Mouse (Mus musculus): ENCODE measurements around the gene Igdcc3. TPM values are rescaled to one million over a fixed set of nuclear protein-coding genes. Genes with fewer than 3 reads are reported as not detected.
A peak's percentile ranks its signal among the peaks of the same experiment; 100 is the strongest.

Gene Igdcc3
- total RNA-seq, 2 experiments from 2014 or later: 0.15 to 0.18 TPM

DNA sequence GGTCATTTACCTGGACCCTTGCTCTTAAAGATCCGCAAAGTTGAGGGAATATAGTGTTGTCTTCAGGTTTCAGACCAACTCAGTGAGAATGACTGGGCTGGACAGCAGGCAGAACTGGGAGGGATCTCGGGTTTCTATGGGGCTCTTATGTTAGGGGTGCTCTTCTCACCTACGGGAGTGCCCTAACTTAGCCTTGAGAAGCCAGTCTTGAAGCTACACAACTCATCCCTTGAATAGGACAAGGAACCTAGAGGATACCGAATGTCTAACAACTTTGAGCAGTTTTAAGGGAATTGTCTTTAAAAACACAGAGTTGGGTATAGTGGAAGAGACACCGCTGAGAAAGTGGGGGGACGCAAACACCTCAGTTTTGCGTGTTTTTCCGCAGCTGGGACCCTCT is 498 bp upstream of the Igdcc3 start:
- DNase-seq: no peak

DNA sequence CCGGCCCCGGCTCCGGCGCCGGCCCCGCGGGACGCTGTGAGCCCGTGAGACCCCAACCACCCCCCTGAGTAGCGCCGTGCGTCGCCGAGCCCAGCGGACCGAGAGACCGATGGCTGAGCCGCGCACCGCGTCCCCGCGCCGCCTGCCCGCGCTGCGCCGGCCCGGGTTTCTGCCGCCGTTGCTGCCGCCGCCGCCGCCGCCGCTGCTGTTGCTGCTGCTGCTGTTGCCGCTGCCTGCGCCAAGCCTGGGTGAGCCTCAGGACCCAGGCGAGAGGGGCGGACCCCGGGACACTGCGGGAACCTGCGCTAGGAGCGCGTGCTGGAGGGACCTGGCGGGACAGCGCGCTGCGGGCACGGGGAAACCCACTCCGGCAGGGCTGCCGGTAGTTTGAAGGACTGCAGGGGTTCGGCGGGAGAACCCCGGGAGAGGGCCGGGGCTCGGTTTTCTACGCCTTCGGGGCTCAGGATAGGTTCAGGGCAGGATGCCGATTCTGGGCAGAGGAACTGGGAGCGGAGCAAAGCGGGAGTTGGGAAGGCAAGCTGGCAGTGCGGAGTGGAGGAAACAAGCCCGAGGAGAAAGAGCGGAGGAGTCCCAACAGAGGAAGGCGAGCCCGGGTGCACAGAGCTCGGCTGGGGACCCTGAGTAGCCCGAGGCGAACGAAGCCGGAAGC is 452 bp downstream of the Igdcc3 start:
- peak; percentile 26 to 56 for DNase-seq

DNA sequence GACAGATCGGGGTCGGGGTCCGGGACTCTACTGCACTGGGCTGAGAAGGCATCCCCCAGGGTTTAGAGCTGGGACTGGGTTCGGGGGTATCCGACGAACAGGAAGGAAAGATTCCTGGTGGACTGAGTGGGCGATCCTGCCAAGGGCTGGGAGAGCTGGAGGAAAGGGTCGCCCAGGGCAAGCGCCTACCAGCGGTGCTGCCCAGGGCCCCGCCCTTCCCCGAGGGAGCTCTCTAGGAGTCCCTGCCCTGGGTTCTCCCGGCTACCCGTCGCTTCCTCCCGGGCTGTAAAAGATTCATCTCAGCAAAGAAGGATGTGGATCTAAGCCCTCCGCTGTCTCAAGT is 958 bp downstream of the Igdcc3 start:
- peak; percentile 9 to 45 for DNase-seq

DNA sequence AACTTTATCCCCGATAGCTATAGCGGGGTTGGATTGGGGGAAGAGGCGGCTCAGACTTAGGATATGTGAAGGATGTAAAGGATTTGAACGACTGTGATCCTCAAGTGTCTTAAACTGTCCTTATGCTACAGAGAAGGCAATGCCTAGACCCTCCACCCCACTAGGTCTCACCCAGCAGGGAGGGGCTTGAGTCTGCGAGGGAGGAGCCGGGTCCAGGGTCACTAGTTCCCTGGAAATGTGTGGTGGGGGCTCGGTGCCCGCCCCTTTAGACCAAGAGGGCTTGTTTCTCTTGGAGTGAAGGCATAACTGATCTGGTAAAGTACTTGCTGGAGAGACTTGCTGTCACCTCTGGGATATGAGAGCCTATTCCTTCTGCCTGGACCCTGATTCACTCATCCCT is 1.4 kb downstream of the Igdcc3 start:
- peak in 1 of 2 experiments; percentile 7 for DNase-seq

DNA sequence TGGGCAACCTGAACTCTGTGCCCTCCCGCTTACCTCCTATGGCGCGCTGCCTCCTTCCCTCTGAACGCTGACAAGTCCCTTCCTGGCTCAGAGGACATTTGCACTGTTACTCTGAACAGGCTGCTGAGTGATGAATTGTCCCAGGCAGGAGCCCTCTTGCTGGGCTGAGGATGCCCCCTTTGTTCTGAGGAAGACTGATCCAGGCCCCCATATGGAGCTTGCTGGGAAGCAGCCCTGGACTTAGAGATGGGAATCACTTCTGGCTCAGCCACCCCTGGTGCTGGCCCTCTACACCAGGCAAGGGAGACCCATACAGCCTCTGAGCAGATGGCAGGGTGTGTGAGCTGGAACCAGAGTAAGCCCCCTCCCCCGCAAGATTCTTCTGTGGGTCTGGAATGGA is 5.0 kb downstream of the Igdcc3 start:
- DNase-seq: no peak

DNA sequence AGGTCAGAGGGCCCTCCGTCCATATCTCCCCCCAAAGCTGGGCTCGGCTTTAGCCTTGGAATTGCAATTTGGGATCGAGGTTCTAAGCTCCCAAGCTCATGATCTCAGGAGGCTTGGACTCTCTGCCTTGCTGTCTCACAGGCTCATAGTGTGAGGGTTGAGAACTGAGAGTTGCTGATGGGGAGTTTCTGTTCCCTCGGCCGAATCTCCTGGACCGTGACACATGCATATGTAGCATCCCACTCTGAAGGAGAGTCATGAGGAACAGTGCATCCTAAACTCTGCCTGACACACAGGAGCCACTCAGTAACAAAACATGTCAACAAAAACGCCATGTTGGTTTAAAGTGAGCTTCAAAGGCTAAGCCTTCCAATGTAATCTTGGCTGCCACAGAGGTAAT is 7.5 kb downstream of the Igdcc3 start:
- no peak for DNase-seq

DNA sequence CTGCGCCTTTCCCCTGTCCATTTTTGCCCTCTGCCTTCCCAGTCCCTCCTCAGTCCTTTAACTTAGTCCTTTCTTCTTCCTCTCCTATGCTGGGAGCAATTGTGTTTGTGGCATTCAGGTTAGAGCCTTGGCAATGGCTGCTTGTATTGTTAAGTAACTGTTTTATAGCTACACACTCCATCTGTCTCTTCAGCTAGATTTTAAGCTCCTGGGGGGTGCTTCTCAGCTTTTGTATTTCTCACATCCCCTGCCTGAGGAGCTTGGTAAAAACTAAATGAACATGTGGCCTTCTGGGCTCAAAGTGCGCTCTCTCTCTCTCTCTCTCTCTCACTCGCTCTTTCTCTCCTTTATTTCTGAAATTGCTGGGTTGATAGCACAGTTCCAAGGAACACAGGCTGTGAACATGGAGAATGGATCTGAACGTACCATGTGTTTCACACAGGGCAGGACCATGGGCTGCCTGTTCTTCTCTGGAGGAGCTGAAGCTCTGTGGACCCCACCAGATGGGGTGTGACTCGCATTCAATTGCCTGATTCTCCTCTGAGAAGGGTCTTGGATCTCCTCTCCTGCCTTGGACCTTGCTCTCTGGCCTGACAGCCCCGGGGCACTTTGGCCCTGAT is 11.8 kb downstream of the Igdcc3 start:
- no peak for DNase-seq

DNA sequence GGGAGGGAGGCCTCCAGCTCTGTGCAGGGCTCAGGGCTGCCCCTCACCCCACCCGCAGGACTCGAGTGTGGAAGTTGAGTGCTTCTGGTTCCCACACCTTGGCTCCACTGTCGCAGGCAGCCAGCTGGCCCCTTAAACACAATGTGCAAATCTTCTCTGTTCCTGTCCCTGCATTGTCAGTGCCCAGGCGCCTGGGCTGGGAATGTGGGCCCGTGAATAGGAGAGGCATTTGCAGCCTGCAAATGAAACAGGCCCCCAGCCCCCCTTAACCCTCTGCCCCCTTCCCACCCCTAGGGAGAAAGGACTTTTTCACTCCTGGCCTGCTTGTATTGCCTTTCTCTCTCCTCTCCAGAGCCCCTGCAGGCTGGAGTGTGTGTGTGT is 12.3 kb downstream of the Igdcc3 start:
- DNase-seq: no peak

DNA sequence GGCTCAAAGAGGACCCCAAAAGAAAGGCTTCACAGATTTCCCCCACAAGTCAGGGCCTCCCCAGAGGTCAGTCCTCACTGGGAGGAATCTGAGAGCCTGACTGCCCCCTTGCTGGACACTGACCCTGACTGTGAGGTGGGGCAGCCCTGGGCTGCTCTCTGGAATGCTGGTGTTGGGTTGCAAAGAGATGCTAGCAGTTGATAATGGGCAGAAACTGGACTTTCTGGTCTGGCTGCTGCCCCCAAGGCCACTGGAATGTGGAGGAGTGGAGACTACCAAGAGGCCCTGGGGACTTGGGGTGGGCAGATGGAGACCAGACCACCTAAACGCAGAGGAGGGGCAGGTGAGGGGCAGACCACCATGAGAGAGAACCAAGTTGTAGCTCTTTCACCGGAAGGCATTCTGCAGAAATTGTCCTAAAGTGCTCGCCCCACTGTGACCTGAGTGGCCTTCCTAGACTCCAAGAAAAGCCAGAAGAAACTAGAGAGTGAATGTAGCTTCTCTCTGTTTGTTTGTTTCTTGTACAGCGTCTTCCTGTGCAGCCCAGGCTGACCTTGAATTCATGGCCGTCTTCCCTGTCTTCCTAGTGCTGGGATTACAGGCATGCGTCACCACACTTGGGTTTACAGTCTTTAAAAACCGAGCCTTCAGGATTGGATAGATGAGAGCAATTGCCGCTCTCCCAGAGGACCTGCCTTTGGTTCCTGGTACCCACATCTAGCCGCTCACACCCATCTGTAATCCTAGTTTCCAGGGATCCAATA is 13.9 kb downstream of the Igdcc3 start:
- no peak for DNase-seq

DNA sequence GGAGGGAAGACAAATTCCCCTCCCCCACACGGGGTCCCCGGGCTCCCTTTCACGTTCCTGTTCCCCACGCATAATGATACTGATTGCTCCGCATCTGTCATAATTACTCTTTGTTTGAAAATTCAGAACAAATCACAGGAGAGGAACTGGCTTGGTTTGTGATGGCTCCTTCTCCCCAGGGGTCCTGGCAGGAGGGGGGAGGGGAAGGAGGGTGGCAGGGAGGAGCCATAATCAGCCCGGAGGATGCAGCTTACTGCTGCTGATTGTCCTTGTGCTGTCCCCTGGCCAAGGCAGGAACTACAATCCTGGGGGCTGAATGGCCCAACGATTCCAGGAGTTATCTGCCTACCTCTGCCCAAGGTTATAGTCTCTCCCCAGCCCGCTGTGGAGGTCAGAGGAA is 15.6 kb downstream of the Igdcc3 start:
- DNase-seq: no peak

DNA sequence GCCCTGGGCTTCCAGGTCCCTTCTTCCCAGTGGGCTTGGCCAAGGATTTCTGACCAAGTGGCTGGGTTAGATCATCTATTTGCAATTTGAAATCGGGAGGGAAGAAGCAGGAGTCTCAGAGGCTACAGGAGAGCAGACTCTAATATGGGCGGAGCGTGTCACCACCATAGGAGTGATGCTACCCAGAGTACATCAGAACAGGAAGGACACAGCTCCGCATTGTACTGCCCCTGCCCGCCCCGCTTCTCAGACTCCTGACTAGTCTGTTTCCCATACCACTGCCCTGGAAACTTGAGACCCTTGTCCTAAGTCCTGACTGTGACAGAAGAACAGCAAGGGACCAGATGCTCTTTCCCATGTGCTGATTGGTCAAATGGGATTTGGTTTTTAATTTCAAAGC is 16.6 kb downstream of the Igdcc3 start:
- no peak for DNase-seq

DNA sequence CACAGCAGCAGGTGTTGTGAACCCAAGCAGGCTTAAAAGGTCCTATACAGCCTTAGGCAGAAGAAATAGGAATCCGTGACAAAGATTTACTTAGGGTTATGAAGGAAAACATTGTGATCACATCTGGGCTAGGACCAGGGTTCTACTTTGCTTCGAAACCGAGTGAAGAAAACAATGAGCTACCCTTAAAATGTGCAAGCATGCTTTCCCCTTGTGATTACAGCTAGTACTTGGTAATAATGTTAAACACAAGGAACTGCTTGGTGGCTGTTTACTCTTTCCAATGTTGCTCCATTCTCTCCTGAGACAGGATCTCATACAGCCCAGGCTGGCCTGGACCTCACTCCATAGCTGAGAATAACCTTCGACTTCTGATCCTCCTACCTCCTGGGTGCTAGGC is 20.2 kb downstream of the Igdcc3 start:
- DNase-seq: no peak

DNA sequence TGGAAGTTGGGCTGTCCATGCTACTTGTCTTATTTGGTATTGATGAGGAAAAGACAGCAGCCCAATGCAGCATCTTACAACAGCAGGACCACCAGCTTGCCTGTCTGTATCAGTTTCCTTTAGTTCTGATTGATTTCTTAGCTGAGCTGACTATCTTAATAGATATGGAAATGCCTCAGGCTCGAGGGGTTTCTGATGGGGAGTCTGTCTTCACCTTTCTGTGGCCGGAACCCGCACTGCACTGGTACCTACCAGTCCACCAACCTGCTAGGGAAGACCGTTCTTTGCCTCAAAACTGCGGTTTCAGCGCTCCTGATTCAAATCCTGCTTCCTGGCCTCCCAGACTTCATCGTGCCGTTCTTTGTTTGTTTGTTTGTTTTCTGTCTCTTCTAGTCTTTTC is 20.9 kb downstream of the Igdcc3 start:
- no peak for DNase-seq

DNA sequence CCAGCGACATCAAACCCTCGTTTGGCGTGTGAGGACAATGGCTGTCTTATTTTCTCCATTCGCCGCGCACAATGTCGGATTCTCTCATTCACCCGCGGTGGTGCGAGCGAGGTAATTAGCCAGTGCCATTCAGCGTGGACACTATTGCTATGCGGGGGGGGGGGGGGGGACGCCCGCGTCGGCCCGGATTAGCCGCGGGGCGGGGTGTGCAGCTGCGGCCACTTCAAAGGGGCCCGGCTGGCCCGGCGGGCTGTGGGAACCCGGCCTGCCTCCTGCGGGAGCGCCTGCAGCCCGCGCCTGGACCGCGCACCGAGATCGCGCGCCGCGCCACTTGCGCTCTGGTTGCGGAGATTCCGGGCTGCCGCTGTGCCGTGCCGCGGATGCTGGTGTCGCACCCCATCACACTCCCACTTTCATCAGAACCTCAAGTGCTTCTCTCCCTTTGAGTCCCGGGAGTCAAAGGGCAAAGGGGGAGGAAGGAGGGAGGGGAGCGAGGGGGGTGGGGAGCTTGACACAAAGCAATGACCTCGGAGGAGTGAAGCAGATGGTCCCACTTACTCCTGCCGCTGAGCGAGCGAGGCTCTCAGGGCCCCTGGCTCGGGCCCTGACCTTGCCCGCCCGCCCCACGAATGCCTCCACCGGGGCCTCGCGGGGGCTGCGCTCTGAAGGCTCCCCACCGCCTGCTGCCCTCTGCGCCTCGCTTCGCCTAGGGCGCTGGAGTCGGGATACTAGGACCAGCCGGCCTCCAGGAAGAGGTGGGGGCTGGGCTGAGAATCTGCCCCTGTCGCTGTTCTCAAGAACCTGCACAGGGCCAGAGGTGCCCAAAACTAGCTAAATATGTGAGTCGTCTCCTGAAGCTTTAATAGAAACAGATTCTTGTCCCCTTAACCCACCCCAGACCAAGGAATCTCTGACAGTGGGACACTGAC is 22.0 kb downstream of the Igdcc3 start:
- no peak for DNase-seq

DNA sequence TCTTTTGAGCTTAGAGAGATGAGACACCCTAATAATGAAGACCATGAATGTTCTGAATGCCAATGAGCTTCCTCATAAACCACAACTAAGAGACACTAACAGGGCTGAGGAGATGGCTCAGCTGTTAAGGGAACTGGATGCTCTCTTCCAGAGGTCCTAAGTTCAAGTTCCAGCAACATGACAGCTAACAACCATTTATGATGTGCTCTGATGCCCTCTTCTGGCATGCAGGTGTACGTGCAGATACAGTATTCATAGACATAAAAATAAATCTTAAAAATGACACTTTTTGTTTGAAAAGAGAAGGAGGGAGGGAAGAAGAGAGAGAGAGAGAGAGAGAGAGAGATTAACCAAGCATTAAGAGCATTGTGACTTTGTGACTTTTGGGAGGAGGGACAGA is 23.9 kb downstream of the Igdcc3 start:
- no peak for DNase-seq

DNA sequence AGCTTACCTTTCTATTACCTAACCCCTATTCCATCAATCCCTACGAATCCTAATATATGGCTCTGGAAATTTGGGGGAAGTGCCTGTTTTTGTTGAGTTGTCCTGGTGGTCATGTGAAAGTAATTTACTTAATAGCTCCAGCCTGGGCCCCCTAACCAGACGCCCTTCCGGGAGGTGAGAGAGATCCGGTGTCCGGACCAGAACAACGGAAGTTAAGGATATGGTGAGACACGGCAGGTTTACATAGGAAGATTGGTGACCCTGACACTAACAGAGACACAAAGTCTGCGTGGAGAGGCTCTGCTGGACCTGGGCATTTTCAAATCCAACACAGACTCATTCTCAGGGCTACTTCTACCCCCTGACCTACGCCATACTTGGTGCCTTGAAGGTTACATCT is 25.4 kb downstream of the Igdcc3 start:
- DNase-seq: no peak

DNA sequence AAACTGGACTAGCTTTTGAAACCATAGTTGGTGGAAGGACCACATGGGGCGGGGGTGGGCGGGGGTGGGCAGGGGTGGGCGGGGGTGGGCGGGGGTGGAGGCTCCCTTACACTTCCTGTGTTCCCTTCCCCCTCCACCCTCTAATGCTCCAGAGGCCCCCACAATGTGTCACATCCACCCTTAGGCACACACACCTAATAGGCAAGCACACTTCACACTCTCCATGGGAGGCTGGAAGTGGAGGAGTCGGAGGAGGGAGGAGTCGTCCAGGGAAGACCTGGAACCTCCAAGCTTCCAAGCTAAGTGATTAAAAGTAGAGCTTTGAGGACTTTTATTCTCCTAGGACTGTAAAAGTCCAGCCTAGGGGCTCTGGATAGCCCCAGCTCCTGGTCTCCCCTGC is 27.5 kb downstream of the Igdcc3 start:
- no peak for DNase-seq

DNA sequence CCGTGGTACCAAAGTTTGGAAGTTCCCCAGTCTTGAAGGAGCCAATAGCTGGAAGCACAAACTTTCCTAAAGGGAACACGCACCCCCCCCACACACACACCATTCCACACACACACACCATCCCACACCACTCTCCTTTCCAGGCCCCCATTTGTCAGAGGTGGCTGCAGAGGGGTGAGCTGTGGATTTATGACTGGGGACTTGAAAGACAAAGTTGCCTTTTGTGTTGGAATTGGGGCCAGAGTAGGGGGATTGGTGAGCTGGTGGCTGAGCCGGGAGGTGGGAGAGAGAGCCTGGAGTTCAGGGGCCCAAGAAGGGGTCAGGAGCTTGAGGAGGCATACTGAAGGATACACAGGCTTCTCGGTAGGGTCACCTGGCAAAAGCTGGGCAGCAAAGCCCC is 28.0 kb downstream of the Igdcc3 start:
- DNase-seq: no peak

DNA sequence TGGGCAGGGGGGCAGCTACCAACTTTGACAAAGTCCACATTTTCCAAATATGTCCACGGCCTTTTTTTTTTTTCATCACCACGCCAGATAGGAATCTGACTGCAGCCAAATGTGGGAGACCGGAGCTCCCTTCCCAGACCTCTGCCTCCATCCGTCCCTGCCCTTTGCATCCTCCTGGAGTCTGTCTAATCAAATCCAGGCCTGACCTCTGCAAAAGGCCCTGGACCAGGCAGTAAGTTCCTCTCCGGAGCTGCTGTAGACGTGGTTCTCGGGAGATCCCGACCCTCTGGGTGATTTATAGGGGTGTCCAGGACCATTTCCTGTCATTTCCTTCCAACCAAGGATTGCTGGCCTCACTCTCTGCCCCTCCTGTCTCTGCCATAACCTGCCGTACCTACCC is 31.7 kb downstream of the Igdcc3 start:
- DNase-seq: no peak

DNA sequence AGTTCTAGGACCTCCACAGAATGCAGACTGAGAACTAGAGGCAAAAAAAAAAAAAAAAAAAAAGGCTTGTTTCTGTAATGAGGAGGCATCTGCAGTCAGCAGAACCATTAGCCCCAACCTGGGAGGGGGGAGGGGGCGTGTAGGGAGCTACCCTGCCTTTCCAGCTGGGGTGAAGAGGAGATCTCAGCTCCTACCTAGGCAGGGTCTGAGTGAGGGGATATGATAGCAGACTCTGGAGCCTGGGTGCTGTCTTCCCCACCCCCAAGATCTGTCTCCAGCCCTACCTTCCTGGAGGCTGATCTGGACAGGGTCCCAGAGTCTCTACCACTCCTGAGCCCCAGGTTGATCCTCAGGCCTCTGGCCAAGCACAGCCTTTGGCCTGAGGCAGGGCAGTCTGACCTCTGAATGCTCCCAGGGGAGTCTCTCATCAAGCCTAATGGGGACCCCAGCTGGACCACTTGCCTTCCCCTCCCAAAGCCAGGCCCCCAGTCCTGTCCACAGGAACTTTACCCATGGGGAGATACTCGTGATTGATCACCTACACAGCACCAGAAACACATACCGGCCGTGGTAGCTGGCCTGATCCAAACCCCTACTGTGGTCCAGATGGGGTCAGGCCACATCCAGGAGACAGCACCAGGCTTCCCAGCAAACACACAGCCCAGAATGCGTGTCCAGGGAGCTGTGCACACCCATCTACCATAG is 34.4 kb downstream of the Igdcc3 start:
- no peak for DNase-seq

DNA sequence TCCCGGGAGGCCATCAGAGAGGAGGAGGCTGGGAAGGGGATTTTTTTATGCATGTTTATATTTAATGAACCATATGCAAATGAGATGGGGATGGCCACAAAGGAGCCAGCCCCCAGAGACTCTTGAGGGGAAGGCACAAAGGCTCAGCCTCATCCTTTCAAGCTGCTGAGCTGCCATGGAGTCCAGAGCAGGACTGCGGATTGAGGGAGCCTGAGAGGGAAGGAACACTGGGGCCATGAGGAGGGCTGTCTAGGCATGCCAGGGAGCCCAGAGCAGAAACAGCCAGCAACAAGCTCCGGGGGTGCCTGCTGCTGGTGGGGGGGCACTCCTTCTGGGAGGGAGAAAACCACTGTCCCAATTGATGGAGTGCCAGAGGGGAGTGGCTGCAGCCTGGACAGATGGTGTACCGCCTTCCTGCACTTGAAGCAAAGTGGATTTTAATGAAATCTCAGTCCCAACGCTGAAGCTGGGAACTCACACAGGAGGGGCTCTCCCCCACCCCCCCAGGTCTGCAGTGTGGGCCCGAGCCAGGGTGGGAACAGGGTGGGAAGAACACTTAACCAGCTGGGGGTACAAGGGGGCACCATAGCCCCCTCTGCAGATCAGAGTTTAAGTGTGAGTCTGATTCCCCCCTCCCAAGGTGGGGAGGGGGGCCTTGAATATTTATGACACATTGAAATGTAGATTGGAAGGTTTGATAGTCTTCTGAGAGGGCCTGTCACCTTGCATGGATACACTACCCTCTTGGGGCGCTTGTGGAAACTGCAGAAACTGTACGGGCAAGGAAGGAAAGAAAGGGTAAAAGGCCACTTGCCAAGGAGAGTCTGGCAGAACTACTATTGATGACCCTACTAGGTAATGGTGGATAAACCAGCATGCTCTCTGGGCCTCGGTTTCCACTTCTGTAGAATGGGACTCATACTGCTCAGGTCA is 35.2 kb downstream of the Igdcc3 start:
- no peak for DNase-seq

Data from heart, adult 18-20 months (tissue).